Mouse (Mus musculus) thymus, postnatal 10 days (tissue): ENCODE data around the gene Bst1.

Experiments used
- DNase-seq, 2 experiments: peaks; one replicate each; pipeline ENCODE4 v3.0.0; 2021; ENCODE audit warnings: low spot score in 2 of 2

Bst1 gene

DNA sequence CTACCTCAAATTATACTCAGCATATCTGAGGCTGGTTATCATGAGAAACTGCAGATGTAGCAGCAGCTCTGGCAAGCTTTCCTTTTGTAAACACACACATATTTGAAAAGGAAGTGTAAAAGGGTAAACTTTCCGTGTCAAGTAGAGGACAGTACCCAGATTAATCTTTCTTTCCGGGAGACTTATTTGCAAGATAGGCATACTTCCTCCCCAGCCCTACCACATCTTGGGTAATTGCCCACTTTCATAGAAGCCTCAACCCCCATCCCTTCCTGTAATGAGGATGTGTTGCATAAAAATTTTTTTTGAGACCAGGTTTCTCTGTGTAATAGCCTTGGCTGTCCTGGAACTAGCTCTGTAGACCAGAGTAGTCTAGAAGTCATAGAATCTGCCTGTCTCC is 37.1 kb downstream of the Bst1 start:
- no peak for DNase-seq

DNA sequence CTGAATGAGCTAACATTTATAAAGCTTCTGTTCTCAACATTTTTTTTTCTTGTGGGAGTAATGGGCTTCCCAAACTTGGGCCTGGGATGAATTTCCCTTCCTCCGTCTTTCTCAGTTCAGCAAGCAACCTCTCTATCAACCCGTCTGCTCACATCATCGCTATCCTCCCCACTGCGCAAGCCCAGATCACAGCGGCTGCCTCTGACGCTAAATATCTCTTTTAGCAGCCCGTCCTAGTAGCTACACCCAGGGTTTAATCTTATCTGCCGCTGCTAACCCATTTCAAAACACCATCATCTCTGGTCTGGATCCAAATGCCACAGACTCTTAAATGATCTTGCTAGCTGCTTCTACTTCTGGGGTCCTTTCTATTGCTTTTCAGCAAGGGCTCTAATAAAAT is 41.0 kb downstream of the Bst1 start:
- DNase-seq: no peak

DNA sequence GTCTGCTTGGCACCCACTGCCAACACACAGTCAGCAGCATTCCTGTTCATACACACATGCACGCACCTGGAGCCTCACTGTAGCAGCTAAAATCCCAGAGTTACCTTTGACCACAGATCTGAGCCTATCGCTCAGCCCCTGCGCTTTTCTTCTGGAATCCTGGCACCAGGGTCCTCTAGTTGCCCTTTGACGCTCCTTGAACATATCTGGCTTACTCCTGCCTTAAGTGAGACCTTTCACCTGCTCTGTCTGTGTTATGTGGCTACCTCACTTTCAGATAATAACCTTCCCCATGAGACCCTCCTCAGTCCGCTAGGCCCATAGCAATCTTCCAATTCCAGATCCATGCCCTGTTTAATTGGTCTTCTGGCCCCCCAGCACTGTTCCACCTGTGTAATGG is 41.4 kb downstream of the Bst1 start:
- no peak for DNase-seq

DNA sequence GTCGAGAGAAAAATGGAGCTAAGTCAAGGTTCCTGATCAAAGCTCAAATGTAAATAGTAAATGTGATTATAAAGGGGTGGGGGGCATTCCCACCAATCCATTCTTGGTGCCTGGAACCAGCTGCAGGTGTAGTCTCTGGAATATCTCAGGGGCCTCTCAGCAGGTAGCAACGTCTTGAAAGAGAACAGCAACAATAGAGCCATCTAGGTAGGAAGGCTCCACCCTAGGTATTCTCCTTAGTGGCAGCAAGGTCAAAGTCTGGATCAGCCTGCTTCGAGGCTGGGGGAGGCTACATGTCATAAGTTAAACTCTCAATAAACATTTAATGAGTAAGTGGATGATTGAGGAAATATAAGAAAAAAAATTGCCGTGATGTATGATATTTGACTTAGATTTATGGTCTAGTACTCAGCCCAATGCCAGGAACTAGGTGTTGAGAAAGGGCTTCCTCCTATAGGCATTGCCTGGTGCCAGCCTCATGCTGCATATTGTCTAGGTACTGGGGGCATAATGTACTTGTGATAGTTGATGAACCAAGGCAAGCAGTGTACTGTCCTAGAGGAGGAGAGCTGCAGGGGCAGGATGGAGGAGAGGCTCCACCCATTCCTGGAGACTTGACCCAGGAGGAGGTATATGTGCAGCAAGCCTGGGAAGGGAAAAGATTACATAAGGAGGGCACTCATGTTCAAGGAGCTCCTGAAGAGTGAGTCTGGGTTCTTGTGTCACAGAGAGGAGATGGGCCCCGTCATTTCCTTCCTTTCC is 42.2 kb downstream of the Bst1 start:
- DNase-seq: no peak

DNA sequence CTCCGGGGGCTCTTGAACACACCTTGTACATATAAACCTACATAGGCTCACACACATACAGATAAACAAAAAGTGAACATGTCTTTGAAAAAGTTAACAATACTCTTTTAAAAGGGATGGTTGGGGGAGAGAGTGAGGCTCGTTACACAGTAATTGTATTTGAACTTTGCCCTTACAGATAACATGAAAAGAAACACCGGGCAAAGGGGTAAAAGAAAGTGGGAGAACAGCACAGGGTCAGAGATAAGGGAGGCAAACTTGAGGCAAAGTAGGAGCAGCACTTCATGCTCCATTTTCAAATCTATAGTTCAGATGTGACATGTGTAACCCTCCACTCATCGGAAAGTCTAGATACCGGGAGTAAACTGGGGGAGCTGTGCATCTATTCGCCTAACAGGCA is 45.0 kb downstream of the Bst1 start:
- no peak for DNase-seq

DNA sequence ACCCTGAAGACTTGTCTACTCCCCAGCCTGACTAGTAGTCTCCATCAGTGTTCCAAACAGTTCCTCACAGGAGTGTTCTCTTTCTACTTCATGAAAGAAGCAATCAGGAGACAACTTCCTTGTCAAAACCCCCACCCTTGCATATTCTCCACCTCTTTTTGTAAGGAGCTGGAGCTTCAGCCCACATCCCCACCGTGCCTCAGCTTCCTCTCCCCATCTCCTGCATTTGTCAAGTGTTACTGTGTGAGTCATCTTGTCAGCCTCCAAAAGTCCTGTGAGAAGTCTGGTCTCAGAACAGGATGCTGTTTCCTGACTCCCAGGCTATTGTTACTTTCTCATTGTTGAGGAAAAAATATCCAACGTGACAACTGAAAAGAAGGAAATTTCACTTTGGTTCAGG is 46.6 kb downstream of the Bst1 start:
- DNase-seq: no peak

DNA sequence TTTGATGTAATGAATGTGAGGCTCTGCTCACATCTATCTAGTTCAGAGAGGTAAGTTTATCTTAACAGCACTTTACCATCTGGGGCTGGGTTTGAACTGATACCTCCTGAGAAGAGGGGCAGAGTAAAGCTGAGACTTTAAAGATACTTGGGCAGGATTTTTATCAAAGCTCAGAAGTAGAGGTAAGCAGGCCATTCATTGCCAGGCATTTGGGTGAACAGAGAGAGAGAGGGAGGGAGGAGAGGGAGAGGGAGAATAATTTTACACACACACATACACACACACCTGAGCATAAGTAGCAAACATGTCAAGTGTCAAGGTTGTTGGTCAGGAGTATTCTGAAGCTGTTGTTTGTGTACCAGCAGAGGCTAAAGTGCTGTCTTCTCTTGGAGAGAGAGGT is 49.6 kb downstream of the Bst1 start, which contains the start of gene Cd38:
TSS of gene Cd38 (plus strand) at position 301 of the 400 bp plus-strand sequence.
- no peak for DNase-seq

DNA sequence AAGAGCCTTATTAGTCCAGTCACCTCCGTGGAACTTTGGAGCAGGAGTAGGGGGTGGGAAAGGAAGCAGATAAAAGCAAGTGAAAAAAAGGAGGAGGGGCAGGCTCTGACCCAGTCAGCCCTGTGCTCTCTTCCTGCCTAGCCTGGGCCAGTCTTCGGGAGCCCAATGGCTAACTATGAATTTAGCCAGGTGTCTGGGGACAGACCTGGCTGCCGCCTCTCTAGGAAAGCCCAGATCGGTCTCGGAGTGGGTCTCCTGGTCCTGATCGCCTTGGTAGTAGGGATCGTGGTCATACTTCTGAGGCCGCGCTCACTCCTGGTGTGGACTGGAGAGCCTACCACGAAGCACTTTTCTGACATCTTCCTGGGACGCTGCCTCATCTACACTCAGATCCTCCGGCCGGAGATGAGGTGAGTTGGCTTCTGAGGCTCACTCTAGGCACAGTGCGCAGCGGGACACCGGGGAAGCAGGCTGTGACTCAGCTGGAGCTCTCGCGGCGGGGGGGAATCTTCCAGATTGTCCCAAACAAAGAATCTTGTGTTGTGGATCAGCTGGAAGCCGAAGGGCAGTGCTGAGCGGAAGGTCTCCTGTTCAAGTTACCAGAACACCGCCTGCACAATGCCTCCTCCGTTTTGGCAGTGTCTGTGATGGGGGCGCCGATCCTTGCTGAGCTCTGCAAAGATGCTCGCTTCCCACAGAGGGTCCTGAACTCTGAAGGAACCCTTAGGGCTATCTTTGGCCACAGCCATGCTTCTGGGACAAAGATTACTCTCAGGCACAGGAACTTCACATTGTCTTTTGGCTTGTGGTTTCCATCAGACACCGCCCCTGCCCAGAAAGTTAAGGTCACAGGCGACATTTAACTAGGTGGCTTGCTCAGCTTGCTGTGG is 50.3 kb downstream of the Bst1 start:
- peak in 1 of 2 experiments; percentile 14 for DNase-seq

DNA sequence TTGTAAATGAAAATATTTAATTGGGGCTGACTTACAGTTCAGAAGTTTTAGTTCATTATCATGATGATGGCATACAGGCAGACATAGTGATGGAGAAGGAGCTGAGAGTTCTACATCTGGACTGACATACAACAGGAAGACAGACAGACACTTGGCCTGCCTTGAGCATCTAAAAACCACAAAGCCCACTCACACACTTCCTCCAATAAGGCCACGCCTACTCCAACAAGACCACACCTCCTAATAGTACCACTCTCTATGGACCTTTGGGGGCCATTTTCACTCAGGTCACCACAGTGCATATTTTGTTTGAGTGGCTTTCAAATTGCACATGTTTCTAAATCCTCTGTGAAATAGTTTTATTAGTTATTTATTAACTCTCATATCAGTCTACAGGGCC is 53.2 kb downstream of the Bst1 start:
- no peak for DNase-seq

DNA sequence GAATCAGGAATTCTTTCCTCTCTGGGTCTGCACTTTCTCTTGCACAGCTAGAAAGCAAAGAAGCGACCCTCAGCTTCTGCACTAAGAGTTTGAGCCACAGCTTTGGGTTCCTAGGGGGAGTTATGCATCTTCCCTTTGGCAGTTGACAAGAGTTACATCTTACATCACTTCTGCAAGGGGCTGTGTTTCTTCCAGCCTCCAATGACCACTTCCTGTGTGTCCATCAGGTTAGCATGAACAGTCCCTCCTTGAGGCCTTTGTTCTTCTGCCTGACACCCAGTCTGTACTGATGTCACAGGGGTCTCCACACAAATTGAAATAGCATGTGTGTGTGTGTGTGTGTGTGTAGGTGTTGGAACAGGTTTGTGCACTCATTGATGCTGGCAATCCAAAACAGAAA is 54.0 kb downstream of the Bst1 start:
- DNase-seq: no peak

DNA sequence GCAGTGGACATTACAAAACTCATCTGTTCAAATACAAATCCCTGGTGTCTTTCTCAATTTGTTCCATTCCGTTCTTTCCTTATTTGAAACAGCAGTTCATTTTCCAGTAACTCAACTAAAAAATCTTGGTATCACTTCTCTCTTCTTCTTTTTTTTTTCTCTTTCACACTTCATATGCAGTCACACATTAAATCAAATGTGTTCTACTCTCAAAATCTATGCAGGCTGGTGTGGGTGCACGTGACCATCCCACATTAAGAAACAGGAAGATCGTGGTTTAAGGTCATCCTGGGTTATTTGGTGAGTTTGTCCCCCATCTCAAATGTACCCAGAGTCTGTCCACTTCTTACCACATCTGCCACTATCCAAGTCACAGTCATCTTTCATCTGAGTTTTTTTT is 63.3 kb downstream of the Bst1 start:
- DNase-seq: no peak

DNA sequence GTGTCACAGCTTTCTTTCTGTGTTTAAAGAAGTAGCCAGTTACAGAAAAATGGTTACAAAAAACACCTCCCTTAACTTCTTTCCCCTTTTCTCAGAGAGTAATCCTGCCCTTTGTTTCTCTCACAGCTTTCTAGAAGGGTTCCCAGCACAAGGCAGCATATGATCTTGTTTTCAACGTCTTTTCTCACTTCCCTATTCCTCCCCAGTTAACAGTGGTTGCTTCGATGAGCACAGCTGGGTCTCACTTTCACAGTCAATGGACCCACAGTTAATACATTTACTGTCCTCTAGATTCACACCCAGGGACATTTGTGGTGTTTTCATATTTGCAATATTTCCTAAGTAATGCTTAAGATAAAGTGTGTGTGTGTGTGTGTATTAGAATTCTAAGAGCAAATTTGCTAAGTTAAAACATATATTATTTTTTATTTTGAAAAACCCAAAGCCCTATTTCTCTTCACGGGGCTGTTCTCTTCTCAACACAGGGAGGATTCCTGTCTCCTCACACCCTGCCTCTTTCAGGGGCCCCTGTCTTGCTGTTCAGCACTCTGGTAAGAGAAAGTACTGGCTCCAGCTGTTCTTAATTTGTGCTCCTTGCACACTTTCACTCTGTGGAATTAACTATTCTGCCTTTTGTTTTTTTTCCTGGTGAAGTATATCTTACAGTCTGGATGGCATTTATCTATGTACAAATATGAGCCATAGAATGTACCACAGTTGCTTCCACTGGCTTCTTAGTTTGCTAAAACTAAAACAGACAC is 66.6 kb downstream of the Bst1 start:
- no peak for DNase-seq

DNA sequence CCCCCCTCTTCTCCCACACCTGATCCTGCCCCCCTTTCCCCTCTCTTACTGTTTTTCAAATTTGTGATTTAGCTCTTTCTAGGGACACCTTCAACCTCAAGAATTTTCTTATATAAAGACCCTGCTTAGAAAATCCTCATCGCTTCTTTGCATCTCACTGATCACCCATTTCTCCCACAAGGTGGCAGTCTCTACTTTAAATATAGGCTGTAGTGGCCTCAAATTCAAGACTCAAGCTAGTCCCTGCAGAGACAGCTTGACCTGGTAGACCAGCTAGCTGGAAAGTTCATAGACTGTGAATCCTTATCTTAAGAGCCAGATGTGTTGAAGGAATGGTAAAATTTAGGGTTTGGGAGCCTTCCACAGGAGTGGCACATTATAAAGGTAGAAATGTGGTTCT is 73.7 kb downstream of the Bst1 start:
- peak in 1 of 2 experiments; percentile 49 for DNase-seq
